Mouse (Mus musculus): ENCODE data around the gene Ufsp1. TPM values are rescaled to one million over a fixed set of nuclear protein-coding genes. Genes with fewer than 3 reads are reported as not detected.

The Ufsp1 gene
- polyA plus RNA-seq, 1 experiment from 2014 or later = 8.5 TPM

- peak; percentile 62 for DNase-seq (ENCODE audit: low spot score)
- Histone ChIP-seq H3K36me3 (no peaks in the 10 kb centered on the region), H3K4me3 (peak overlapping the region; percentile 52), H3K4me1 (peaks cover 42% of the 10 kb centered on the region), H3K9me3 (replicated peaks) (no peaks in the 10 kb centered on the region), H3K27me3 (ENCODE audit: low read depth, poor library complexity, severe bottlenecking) (peaks cover 73% of the 10 kb centered on the region), H3K27ac (peak overlapping the region; percentile 51; the same call in 1 of the 2 replicates)
- 1% methylated on average over 59 of the region's 65 CpGs for WGBS
Observed at GRCm38 (mm10) chr5:137287953-137288743, 6.3 kb upstream of the Ufsp1 start.

GRCm38 (mm10) chr5:137288999-137289470 is 5.4 kb upstream of the Ufsp1 start:
- no peaks in the 10 kb centered on the region for H3K9me3 ChIP-seq (replicated peaks)
- H3K27me3 ChIP-seq (ENCODE audit: low read depth, poor library complexity, severe bottlenecking) = peaks cover 75% of the 10 kb centered on the region
- H3K36me3 ChIP-seq = no peaks in the 10 kb centered on the region
- WGBS = 3% methylated on average over 25 of the region's 25 CpGs
- peaks cover 51% of the 10 kb centered on the region for H3K4me1 ChIP-seq
- H3K27ac ChIP-seq = peak overlapping the region; percentile 58; the same call in 1 of the 2 replicates
- H3K4me3 ChIP-seq = peak overlapping the region; percentile 52
- peak; percentile 60 for DNase-seq (ENCODE audit: low spot score)

DNA sequence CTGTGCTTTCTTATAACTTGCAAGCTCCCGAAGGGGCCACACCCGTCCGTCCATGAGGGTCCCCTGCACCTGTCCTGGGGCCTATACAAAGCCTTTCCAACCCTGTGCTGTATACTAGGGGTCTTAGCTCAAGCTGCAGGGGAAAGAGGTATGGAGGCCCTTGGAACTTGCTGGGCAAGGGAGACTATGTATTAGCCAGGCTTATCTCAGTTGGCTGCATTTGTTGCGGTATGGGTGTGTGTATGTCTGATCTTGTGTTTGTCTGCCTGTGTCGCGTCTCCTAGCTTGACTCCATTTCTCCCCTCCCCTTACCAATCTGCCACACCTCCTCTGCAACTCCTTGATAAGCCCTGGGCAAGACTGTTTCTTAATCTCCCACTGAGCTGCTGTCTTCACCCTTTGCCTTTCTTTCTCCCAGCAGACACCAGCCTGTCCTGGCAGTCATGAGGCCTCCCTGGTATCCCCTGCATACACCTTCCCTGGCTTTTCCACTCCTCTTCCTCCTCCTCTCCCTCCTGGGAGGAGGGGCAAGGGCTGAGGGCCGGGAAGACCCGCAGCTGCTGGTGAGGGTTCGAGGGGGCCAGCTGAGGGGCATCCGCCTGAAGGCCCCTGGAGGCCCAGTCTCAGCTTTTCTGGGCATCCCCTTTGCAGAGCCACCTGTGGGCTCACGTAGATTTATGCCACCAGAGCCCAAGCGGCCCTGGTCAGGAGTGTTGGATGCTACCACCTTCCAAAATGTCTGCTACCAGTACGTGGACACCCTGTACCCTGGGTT is 4.7 kb upstream of the Ufsp1 start:
- no peaks in the 10 kb centered on the region for H3K9me3 ChIP-seq (replicated peaks)
- peak overlapping the region; percentile 52 for H3K4me3 ChIP-seq
- peaks cover 58% of the 10 kb centered on the region for H3K4me1 ChIP-seq
- H3K27ac ChIP-seq = peak overlapping the region; percentile 56; the same call in 1 of the 2 replicates
- H3K36me3 ChIP-seq = peaks cover 2% of the 10 kb centered on the region
- WGBS = 54% methylated on average over 13 of the region's 13 CpGs
- DNase-seq (ENCODE audit: low spot score) = no peak
- H3K27me3 ChIP-seq (ENCODE audit: low read depth, poor library complexity, severe bottlenecking) = peaks cover 75% of the 10 kb centered on the region

GRCm38 (mm10) chr5:137290677-137291076 is 3.8 kb upstream of the Ufsp1 start:
- peaks cover 67% of the 10 kb centered on the region for H3K4me1 ChIP-seq
- peaks cover 11% of the 10 kb centered on the region for H3K36me3 ChIP-seq
- H3K27ac ChIP-seq = peak overlapping the region; percentile 3; the same call in 1 of the 2 replicates
- no peak overlapping the region; the same call in none of the 2 replicates for H3K4me3 ChIP-seq
- DNase-seq (ENCODE audit: low spot score) = peak; percentile 67
- 23% methylated on average over 15 of the region's 15 CpGs for WGBS
- peaks cover 75% of the 10 kb centered on the region for H3K27me3 ChIP-seq (ENCODE audit: low read depth, poor library complexity, severe bottlenecking)
- no peaks in the 10 kb centered on the region for H3K9me3 ChIP-seq (replicated peaks)

DNA sequence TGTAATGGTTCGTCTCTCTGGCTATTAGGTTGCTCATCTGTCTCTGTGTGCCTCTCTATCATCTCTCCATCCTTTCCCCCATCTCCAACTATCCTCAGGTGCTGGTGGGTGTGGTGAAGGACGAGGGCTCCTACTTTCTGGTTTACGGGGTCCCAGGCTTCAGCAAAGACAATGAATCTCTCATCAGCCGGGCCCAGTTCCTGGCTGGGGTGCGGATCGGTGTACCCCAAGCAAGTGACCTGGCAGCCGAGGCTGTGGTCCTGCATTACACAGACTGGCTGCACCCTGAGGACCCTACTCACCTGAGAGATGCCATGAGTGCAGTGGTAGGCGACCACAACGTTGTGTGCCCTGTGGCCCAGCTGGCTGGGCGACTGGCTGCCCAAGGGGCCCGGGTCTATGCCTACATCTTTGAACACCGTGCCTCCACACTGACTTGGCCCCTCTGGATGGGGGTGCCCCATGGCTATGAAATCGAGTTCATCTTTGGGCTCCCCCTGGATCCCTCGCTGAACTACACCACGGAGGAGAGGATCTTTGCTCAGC is 3.0 kb upstream of the Ufsp1 start:
- Histone ChIP-seq H3K4me3 (no peak overlapping the region), H3K4me1 (peaks cover 72% of the 10 kb centered on the region)
- DNase-seq (ENCODE audit: low spot score) = no peak

GRCm38 (mm10) chr5:137293282-137293681 is 1.1 kb upstream of the Ufsp1 start:
- Histone ChIP-seq H3K4me1 (peaks cover 54% of the 10 kb centered on the region), H3K36me3 (peaks cover 37% of the 10 kb centered on the region), H3K9me3 (replicated peaks) (no peaks in the 10 kb centered on the region), H3K27me3 (ENCODE audit: low read depth, poor library complexity, severe bottlenecking) (peaks cover 51% of the 10 kb centered on the region), H3K4me3 (peak overlapping the region; percentile 62), H3K27ac (peak overlapping the region; percentile 87; the same call in 1 of the 2 replicates)
- under 1% methylated on average over 15 of the region's 15 CpGs for WGBS
- peak; percentile 72 for DNase-seq (ENCODE audit: low spot score)

More for the DNA sequence above, 3.0 kb upstream of the Ufsp1 start:
- H3K27me3 ChIP-seq (ENCODE audit: low read depth, poor library complexity, severe bottlenecking) = peaks cover 68% of the 10 kb centered on the region
- peaks cover 19% of the 10 kb centered on the region for H3K36me3 ChIP-seq
- 79% methylated on average over 15 of the region's 15 CpGs for WGBS
- no peaks in the 10 kb centered on the region for H3K9me3 ChIP-seq (replicated peaks)
- H3K27ac ChIP-seq = no peak overlapping the region

- Histone ChIP-seq H3K27ac (peak overlapping the region; percentile 87), H3K36me3 (peaks cover 52% of the 10 kb centered on the region), H3K27me3 (ENCODE audit: low read depth, poor library complexity, severe bottlenecking) (peaks cover 36% of the 10 kb centered on the region), H3K9me3 (replicated peaks) (no peaks in the 10 kb centered on the region), H3K4me3 (peak overlapping the region; percentile 62), H3K4me1 (peaks cover 42% of the 10 kb centered on the region)
- WGBS = 8% methylated on average over 18 of the region's 18 CpGs
- DNase-seq (ENCODE audit: low spot score) = no peak
Observed at GRCm38 (mm10) chr5:137294744-137295093, 290 bp downstream of the Ufsp1 start.

GRCm38 (mm10) chr5:137295296-137295695 is 867 bp downstream of the Ufsp1 start:
- DNase-seq (ENCODE audit: low spot score) = no peak
- Histone ChIP-seq H3K27me3 (ENCODE audit: low read depth, poor library complexity, severe bottlenecking) (peaks cover 31% of the 10 kb centered on the region), H3K4me1 (peaks cover 38% of the 10 kb centered on the region), H3K36me3 (peaks cover 58% of the 10 kb centered on the region), H3K27ac (peak overlapping the region; percentile 87; the same call in 1 of the 2 replicates), H3K4me3 (peak overlapping the region; percentile 62), H3K9me3 (replicated peaks) (no peaks in the 10 kb centered on the region)
- WGBS = 87% methylated on average over 9 of the region's 9 CpGs

DNA sequence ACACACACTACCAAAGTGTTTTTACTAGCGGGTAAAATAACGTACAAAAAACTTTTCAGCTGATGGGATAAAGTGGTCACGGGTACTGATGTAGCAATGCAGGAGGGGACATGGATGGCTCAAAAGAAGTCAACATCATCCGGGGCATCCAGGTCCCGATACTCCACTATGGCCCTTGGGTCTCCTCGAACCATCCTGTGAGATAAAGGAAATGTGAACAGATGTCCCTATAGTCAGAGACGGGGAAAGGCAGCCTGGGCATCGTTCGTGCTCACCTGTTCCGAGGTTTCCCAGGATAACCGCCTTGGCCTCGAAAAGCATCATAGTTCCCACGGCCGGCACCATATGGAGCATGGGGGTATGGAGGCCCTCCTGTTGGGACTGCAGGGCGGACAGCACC is 1.3 kb downstream of the Ufsp1 start:
- Histone ChIP-seq H3K36me3 (peaks cover 62% of the 10 kb centered on the region), H3K9me3 (replicated peaks) (no peaks in the 10 kb centered on the region), H3K4me3 (0 out of 2 replicates have a peak overlapping the region, but pooled peaks have one; percentile 62), H3K27me3 (ENCODE audit: low read depth, poor library complexity, severe bottlenecking) (peaks cover 26% of the 10 kb centered on the region), H3K27ac (no peak overlapping the region), H3K4me1 (peaks cover 36% of the 10 kb centered on the region)
- WGBS = 93% methylated on average over 15 of the region's 15 CpGs
- DNase-seq (ENCODE audit: low spot score) = no peak

DNA sequence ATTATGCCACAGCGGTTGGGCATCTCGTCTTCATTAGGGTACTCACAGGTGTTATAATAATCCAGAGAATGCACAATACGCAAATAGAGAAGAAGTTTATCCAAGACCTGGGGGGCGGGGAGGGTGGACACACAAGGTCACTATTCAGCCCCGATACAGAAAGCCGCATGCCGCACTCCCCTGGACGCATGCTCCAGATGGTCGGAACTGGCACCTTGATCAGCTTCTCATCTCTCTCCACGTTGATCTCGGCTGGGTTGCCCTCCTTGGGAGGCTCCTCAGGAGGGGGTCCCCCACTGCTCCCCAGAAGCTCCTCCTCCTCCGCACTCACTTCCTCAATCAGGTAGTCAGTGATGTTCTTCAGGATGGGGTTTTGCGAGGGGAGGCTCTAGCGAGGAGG is 2.7 kb downstream of the Ufsp1 start:
- H3K36me3 ChIP-seq = peaks cover 76% of the 10 kb centered on the region
- H3K9me3 ChIP-seq (replicated peaks) = no peaks in the 10 kb centered on the region
- peaks cover 34% of the 10 kb centered on the region for H3K4me1 ChIP-seq
- DNase-seq (ENCODE audit: low spot score) = no peak
- H3K27ac ChIP-seq = no peak overlapping the region
- H3K4me3 ChIP-seq = no peak overlapping the region
- peaks cover 12% of the 10 kb centered on the region for H3K27me3 ChIP-seq (ENCODE audit: low read depth, poor library complexity, severe bottlenecking)
- WGBS = 94% methylated on average over 14 of the region's 14 CpGs

DNA sequence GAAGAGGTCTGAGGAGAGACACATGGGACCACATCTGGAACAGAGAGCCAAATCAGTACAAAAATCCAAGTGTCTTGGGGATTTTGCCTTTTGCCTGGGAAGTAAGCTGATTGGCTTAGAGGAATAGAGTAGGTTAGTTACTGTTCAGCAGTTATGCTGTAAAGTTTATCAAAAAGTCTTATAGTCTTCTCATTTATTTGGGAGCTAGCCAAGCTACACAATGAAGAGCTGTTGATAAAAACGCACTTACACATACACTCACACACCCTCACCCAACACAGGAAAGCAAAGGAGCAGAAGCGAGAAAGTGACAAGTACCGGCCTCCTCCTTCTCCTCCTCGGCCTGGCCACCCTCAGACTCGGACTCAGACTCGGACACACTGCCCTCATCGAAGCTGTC is 4.8 kb downstream of the Ufsp1 start:
- H3K36me3 ChIP-seq = peaks cover 97% of the 10 kb centered on the region
- no peak overlapping the region for H3K4me3 ChIP-seq
- WGBS = 95% methylated on average over 7 of the region's 7 CpGs
- H3K9me3 ChIP-seq (replicated peaks) = no peaks in the 10 kb centered on the region
- DNase-seq (ENCODE audit: low spot score) = no peak
- H3K27me3 ChIP-seq (ENCODE audit: low read depth, poor library complexity, severe bottlenecking) = no peaks in the 10 kb centered on the region
- no peak overlapping the region for H3K27ac ChIP-seq
- H3K4me1 ChIP-seq = peaks cover 19% of the 10 kb centered on the region

DNA sequence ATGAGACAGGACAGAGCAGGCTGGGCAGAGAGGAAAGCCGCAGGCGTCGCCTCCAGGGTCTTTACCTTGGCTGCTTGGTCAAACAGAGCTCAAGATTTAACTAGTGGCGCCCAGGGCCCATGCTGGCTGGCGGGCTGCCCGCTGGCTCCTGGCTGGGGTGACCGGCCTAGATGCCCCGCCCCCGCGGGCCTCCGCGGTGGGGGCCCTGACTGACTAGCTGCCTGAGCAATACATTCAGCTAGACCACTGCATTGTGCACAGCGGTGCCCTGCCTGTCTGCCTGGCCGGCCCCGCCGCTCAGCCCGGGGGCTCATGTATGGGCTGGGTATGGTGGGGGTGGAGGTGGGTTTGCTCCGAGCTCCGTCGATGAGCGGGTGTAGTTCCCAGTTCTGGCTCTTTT is 6.8 kb downstream of the Ufsp1 start:
- Histone ChIP-seq H3K4me3 (no peak overlapping the region), H3K27me3 (ENCODE audit: low read depth, poor library complexity, severe bottlenecking) (no peaks in the 10 kb centered on the region), H3K36me3 (peaks cover 97% of the 10 kb centered on the region), H3K4me1 (peaks cover 18% of the 10 kb centered on the region), H3K9me3 (replicated peaks) (no peaks in the 10 kb centered on the region), H3K27ac (no peak overlapping the region)
- DNase-seq (ENCODE audit: low spot score) = no peak
- 93% methylated on average over 21 of the region's 21 CpGs for WGBS
